Mouse (Mus musculus) midbrain, embryonic 15.5 days (tissue): ENCODE results near the gene Oxgr1. TPM values are rescaled to one million over a fixed set of nuclear protein-coding genes. Genes with fewer than 3 reads are reported as not detected.

Experiments used
- polyA plus RNA-seq: library from polyadenylated mRNA; unstranded; fragments of >200 nt; fragmentation: Nextera tagmentation; extraction: Ambion mirVana; gene quantifications from 2 replicates; pipeline ENCODE4 v1.2.1, GENCODE M21; 2015

The Oxgr1 gene
- polyA plus RNA-seq, 1 experiment from 2014 or later: 0.04 TPM

Other genes with a start within 250 kb of the Oxgr1 start
- 20.0 and 21.2 TPM in 2 replicates for gene Mbnl2, start 233.2 kb upstream of the Oxgr1 start, polyA plus RNA-seq